Mouse (Mus musculus): ENCODE measurements around the gene Kcns3.
"Not testable (repeated sequence)": the region's sequence is repeated elsewhere in the genome, so short reads cannot be mapped to it uniquely, and the experiment has no call there.

The Kcns3 gene

DNA sequence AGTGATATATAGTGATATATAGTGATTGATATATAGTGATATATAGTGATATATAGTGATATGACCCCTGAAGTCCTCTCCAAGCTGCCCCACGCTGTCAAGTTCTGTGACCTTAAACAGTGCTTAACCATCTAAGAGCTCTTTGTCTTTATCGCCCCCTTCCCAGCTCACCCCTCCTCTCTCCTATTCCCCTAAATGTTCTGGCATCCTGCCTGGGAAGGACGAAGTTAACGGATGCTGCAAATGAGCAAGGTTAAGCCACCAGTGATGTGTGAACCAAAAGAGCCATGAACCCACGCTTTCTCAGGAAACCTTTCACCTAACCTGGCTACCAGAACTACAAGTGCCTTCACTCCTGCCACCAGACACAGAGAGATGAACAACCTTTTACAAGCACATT is 64.0 kb downstream of the Kcns3 start:
- no peak for DNase-seq (ENCODE audit: low spot score in 2 of 2)

DNA sequence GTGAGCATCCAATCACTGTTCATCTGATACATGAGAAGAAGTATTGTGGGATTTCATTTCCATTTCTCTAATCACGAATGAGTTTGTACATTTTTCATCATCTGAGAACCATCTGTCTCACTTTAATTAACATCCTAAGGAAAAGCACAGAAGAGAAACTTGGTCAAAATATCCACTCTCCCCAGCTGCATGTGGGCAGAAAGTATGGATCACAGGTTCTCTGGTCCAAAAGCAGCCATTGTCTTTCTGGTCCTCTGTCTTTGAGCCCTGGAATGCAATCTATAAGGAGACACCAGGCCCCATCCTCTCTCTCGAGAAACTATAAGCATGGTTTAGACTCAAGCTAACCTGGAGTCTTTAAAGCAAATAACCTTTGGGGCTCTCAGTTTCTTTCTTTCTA is 79.8 kb downstream of the Kcns3 start:
- DNase-seq (ENCODE audit: low spot score in 2 of 2): no peak

DNA sequence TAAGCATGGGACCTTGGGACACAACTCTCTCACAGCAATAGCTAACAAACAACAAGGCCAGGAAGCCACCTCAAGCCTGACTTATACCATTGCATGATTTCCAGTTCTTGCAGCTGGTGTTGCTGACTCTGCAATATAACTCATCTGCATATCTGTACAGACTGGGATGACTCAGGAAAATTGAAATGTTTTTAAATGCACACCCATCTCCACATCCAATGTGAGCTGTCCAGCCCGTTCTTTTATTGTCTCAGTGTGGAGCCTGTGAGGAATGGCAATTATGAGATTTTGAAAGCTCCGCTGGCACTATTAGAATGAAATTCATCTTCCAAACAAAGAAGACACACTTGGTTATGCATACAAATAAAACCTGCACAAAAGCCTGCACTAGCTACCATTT is 84.0 kb downstream of the Kcns3 start:
- no peak for DNase-seq (ENCODE audit: low spot score in 2 of 2)

DNA sequence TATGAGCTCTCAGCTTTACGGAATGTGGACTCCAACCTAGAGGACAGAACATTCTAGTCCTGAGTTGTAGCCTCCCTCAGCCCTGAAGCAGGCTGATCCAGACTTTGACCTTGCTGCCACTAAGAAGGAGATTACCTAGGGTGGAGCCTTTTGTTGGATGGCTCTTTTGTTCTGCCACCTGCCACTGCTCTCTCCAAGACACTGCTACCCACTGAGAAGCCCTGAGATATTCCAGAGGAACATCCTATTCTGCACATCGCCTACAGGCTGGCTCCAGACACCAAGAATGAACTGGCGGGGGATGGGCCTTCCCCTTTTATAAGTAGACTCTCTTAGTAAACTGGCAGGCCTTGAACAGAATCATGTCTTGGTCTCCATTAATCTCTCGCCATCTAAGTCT is 98.2 kb downstream of the Kcns3 start:
- DNase-seq (ENCODE audit: low spot score in 2 of 2): not testable (repeated sequence)

DNA sequence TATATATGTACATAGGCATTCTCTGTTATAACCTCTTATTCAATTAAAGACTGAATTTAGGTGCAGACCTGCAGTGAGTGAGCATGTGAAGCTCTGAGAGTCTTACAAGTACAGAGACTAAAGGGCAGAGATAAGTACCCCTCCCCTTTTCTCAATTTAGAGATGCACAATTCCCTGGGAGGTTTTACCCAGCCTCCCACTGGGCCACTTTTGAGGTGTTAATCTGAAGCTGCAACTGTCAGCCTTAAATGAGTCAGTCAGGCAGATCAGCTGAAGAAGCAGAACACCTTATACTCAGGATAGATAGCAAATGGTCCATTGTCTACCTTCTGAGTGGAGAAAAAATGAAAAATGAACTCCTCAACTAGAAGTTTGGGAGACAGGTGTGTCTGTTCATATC is 109.0 kb downstream of the Kcns3 start:
- no peak for DNase-seq (ENCODE audit: low spot score in 2 of 2)

Measured in natural killer cell, adult 2 months (primary cell).